Mouse (Mus musculus): ENCODE data around the gene Nudt4. TPM values are rescaled to one million over a fixed set of nuclear protein-coding genes. Genes with fewer than 3 reads are reported as not detected.
"Not testable (repeated sequence)": the region's sequence is repeated elsewhere in the genome, so short reads cannot be mapped to it uniquely, and the experiment has no call there.

The Nudt4 gene
- polyA plus RNA-seq, 1 experiment from 2014 or later, result 139 TPM

- Histone ChIP-seq H3K4me2 (ENCODE audit: low read depth) (no peak overlapping the region), H3K4me1 (ENCODE audit: control insufficient read depth, insufficient read depth, low read length) (no peaks in the 10 kb centered on the region), H3K4me3 (ENCODE audit: low read depth, low read length) (no peak overlapping the region), H3K36me3 (ENCODE audit: control insufficient read depth, insufficient read depth, low read length) (0 out of 2 replicates have a peak, but pooled peaks cover 3% of the 10 kb centered on the region), H3K27ac (ENCODE audit: low read depth, low read length) (no peak overlapping the region), H3K9ac (ENCODE audit: low read length) (no peak overlapping the region), H3K27me3 (ENCODE audit: control insufficient read depth, insufficient read depth, low read length) (no peaks in the 10 kb centered on the region), H3K9me3 (ENCODE audit: control insufficient read depth, low read length) (no peaks in the 10 kb centered on the region)
- DNase-seq (ENCODE audit: low spot score) (no peak), ATAC-seq (ENCODE audit: insufficient read depth, low FRiP score, low TSS enrichment) (no peak)
These were observed 12.2 kb downstream of the Nudt4 start for GRCm38 (mm10) chr10:95551752-95552151.

- no peak overlapping the region for H3K27ac ChIP-seq (ENCODE audit: low read depth, low read length)
- H3K36me3 ChIP-seq (ENCODE audit: control insufficient read depth, insufficient read depth, low read length), result 0 out of 2 replicates have a peak, but pooled peaks cover 5% of the 10 kb centered on the region
- DNase-seq (ENCODE audit: low spot score), result no peak
- H3K4me3 ChIP-seq (ENCODE audit: low read depth, low read length), result no peak overlapping the region
- H3K9me3 ChIP-seq (ENCODE audit: control insufficient read depth, low read length), result no peaks in the 10 kb centered on the region
- H3K27me3 ChIP-seq (ENCODE audit: control insufficient read depth, insufficient read depth, low read length), result no peaks in the 10 kb centered on the region
- no peak overlapping the region for H3K4me2 ChIP-seq (ENCODE audit: low read depth)
- WGBS, result 73% methylated on average over 1 of the region's 1 CpGs
- no peak overlapping the region for H3K9ac ChIP-seq (ENCODE audit: low read length)
- no peaks in the 10 kb centered on the region for H3K4me1 ChIP-seq (ENCODE audit: control insufficient read depth, insufficient read depth, low read length)
- no peak for ATAC-seq (ENCODE audit: insufficient read depth, low FRiP score, low TSS enrichment)
These were observed 13.4 kb downstream of the Nudt4 start for GRCm38 (mm10) chr10:95550506-95550905.

GRCm38 (mm10) chr10:95549080-95549479 lies 14.9 kb downstream of the Nudt4 start:
- H3K4me1 ChIP-seq (ENCODE audit: control insufficient read depth, insufficient read depth, low read length); H3K4me3 ChIP-seq (ENCODE audit: low read depth, low read length); H3K9ac ChIP-seq (ENCODE audit: low read length); ATAC-seq (ENCODE audit: insufficient read depth, low FRiP score, low TSS enrichment); H3K36me3 ChIP-seq (ENCODE audit: control insufficient read depth, insufficient read depth, low read length); H3K27ac ChIP-seq (ENCODE audit: low read depth, low read length); DNase-seq (ENCODE audit: low spot score); H3K9me3 ChIP-seq (ENCODE audit: control insufficient read depth, low read length); H3K27me3 ChIP-seq (ENCODE audit: control insufficient read depth, insufficient read depth, low read length); H3K4me2 ChIP-seq (ENCODE audit: low read depth): not testable (repeated sequence)
- 71% methylated on average over 5 of the region's 5 CpGs for WGBS

- H3K27ac ChIP-seq (ENCODE audit: low read depth, low read length), result no peak overlapping the region
- DNase-seq (ENCODE audit: low spot score) (no peak), ATAC-seq (ENCODE audit: insufficient read depth, low FRiP score, low TSS enrichment) (no peak)
- H3K4me1 ChIP-seq (ENCODE audit: control insufficient read depth, insufficient read depth, low read length), result no peaks in the 10 kb centered on the region
- no peaks in the 10 kb centered on the region for H3K27me3 ChIP-seq (ENCODE audit: control insufficient read depth, insufficient read depth, low read length)
- WGBS, result 87% methylated on average over 11 of the region's 11 CpGs
- 0 out of 2 replicates have a peak, but pooled peaks cover 5% of the 10 kb centered on the region for H3K36me3 ChIP-seq (ENCODE audit: control insufficient read depth, insufficient read depth, low read length)
- no peak overlapping the region for H3K4me2 ChIP-seq (ENCODE audit: low read depth)
- H3K9me3 ChIP-seq (ENCODE audit: control insufficient read depth, low read length), result no peaks in the 10 kb centered on the region
- H3K9ac ChIP-seq (ENCODE audit: low read length), result no peak overlapping the region
- no peak overlapping the region for H3K4me3 ChIP-seq (ENCODE audit: low read depth, low read length)
These were observed 15.7 kb downstream of the Nudt4 start for GRCm38 (mm10) chr10:95548154-95548826.

- H3K4me3 ChIP-seq (ENCODE audit: low read depth, low read length), result no peak overlapping the region
- WGBS, result 90% methylated on average over 2 of the region's 2 CpGs
- 0 out of 2 replicates have a peak, but pooled peaks cover 7% of the 10 kb centered on the region for H3K36me3 ChIP-seq (ENCODE audit: control insufficient read depth, insufficient read depth, low read length)
- ATAC-seq (ENCODE audit: insufficient read depth, low FRiP score, low TSS enrichment) (no peak), DNase-seq (ENCODE audit: low spot score) (no peak)
- no peak overlapping the region for H3K27ac ChIP-seq (ENCODE audit: low read depth, low read length)
- H3K4me2 ChIP-seq (ENCODE audit: low read depth), result no peak overlapping the region
- no peaks in the 10 kb centered on the region for H3K4me1 ChIP-seq (ENCODE audit: control insufficient read depth, insufficient read depth, low read length)
- H3K9ac ChIP-seq (ENCODE audit: low read length), result no peak overlapping the region
- no peaks in the 10 kb centered on the region for H3K27me3 ChIP-seq (ENCODE audit: control insufficient read depth, insufficient read depth, low read length)
- H3K9me3 ChIP-seq (ENCODE audit: control insufficient read depth, low read length), result no peaks in the 10 kb centered on the region
These were observed 17.8 kb downstream of the Nudt4 start for GRCm38 (mm10) chr10:95546178-95546577.

GRCm38 (mm10) chr10:95545051-95545450 lies 18.9 kb downstream of the Nudt4 start:
- no peak for ATAC-seq (ENCODE audit: insufficient read depth, low FRiP score, low TSS enrichment)
- WGBS, result 77% methylated on average over 4 of the region's 4 CpGs
- Histone ChIP-seq H3K27ac (ENCODE audit: low read depth, low read length) (no peak overlapping the region), H3K9me3 (ENCODE audit: control insufficient read depth, low read length) (no peaks in the 10 kb centered on the region), H3K9ac (ENCODE audit: low read length) (no peak overlapping the region), H3K4me3 (ENCODE audit: low read depth, low read length) (no peak overlapping the region), H3K27me3 (ENCODE audit: control insufficient read depth, insufficient read depth, low read length) (no peaks in the 10 kb centered on the region), H3K36me3 (ENCODE audit: control insufficient read depth, insufficient read depth, low read length) (0 out of 2 replicates have a peak, but pooled peaks cover 7% of the 10 kb centered on the region), H3K4me2 (ENCODE audit: low read depth) (no peak overlapping the region), H3K4me1 (ENCODE audit: control insufficient read depth, insufficient read depth, low read length) (no peaks in the 10 kb centered on the region)
- DNase-seq (ENCODE audit: low spot score), result no peak

- H3K36me3 ChIP-seq (ENCODE audit: control insufficient read depth, insufficient read depth, low read length), result 0 out of 2 replicates have a peak, but pooled peaks cover 4% of the 10 kb centered on the region
- no peak for DNase-seq (ENCODE audit: low spot score)
- no peak overlapping the region for H3K9ac ChIP-seq (ENCODE audit: low read length)
- H3K27me3 ChIP-seq (ENCODE audit: control insufficient read depth, insufficient read depth, low read length), result no peaks in the 10 kb centered on the region
- H3K4me3 ChIP-seq (ENCODE audit: low read depth, low read length), result no peak overlapping the region
- H3K9me3 ChIP-seq (ENCODE audit: control insufficient read depth, low read length), result no peaks in the 10 kb centered on the region
- no peaks in the 10 kb centered on the region for H3K4me1 ChIP-seq (ENCODE audit: control insufficient read depth, insufficient read depth, low read length)
- H3K27ac ChIP-seq (ENCODE audit: low read depth, low read length), result no peak overlapping the region
- no peak for ATAC-seq (ENCODE audit: insufficient read depth, low FRiP score, low TSS enrichment)
- 93% methylated on average over 2 of the region's 2 CpGs for WGBS
- no peak overlapping the region for H3K4me2 ChIP-seq (ENCODE audit: low read depth)
These were observed 19.3 kb downstream of the Nudt4 start for GRCm38 (mm10) chr10:95544651-95545050.

- H3K9me3 ChIP-seq (ENCODE audit: control insufficient read depth, low read length), result no peaks in the 10 kb centered on the region
- DNase-seq (ENCODE audit: low spot score) (no peak), ATAC-seq (ENCODE audit: insufficient read depth, low FRiP score, low TSS enrichment) (no peak)
- no peak overlapping the region for H3K4me2 ChIP-seq (ENCODE audit: low read depth)
- H3K4me1 ChIP-seq (ENCODE audit: control insufficient read depth, insufficient read depth, low read length), result no peaks in the 10 kb centered on the region
- no peak overlapping the region for H3K27ac ChIP-seq (ENCODE audit: low read depth, low read length)
- H3K4me3 ChIP-seq (ENCODE audit: low read depth, low read length), result no peak overlapping the region
- H3K27me3 ChIP-seq (ENCODE audit: control insufficient read depth, insufficient read depth, low read length), result no peaks in the 10 kb centered on the region
- no peak overlapping the region for H3K9ac ChIP-seq (ENCODE audit: low read length)
- H3K36me3 ChIP-seq (ENCODE audit: control insufficient read depth, insufficient read depth, low read length), result 0 out of 2 replicates have a peak, but pooled peaks cover 4% of the 10 kb centered on the region
These were observed 19.9 kb downstream of the Nudt4 start for GRCm38 (mm10) chr10:95544004-95544403.

- Histone ChIP-seq H3K36me3 (ENCODE audit: control insufficient read depth, insufficient read depth, low read length) (0 out of 2 replicates have a peak, but pooled peaks cover 4% of the 10 kb centered on the region), H3K9ac (ENCODE audit: low read length) (no peak overlapping the region), H3K4me2 (ENCODE audit: low read depth) (no peak overlapping the region), H3K4me3 (ENCODE audit: low read depth, low read length) (no peak overlapping the region), H3K9me3 (ENCODE audit: control insufficient read depth, low read length) (no peaks in the 10 kb centered on the region), H3K4me1 (ENCODE audit: control insufficient read depth, insufficient read depth, low read length) (no peaks in the 10 kb centered on the region), H3K27me3 (ENCODE audit: control insufficient read depth, insufficient read depth, low read length) (no peaks in the 10 kb centered on the region), H3K27ac (ENCODE audit: low read depth, low read length) (no peak overlapping the region)
- no peak for ATAC-seq (ENCODE audit: insufficient read depth, low FRiP score, low TSS enrichment)
- WGBS, result 85% methylated on average over 2 of the region's 2 CpGs
- DNase-seq (ENCODE audit: low spot score), result no peak
These were observed 20.6 kb downstream of the Nudt4 start for GRCm38 (mm10) chr10:95543377-95543776.
